Mouse (Mus musculus) intestine, embryonic 16.5 days (tissue): ENCODE measurements around the gene Nup210. TPM values are rescaled to one million over a fixed set of nuclear protein-coding genes. Genes with fewer than 3 reads are reported as not detected.

ENCODE experiments used
- ATAC-seq: fragments of 200-750 bp; cut with Nextera tagmentation; 2 replicates; pipeline ENCODE4 v1.8.0; 2017; ENCODE audit warnings: moderate TSS enrichment, moderate library complexity
- H3K27ac ChIP-seq: fragments of 300-500 bp; sonication (generic); 2 replicates; pipeline ENCODE4 v1.5.1; 2014; ENCODE audit warnings: mild to moderate bottlenecking, low read length
- H3K27me3 ChIP-seq: fragments of 300-500 bp; sonication (generic); replicated peaks from 2 replicates; pipeline ENCODE4 v1.6.1; 2014; ENCODE audit warnings: low read length, control low read depth, mixed read lengths; ENCODE audit not compliant: control insufficient read depth, insufficient read depth
- H3K36me3 ChIP-seq: fragments of 300-500 bp; sonication (generic); 2 replicates; pipeline ENCODE4 v1.6.1; 2014; ENCODE audit warnings: low read length, control low read depth; ENCODE audit not compliant: control insufficient read depth, insufficient read depth
- H3K4me1 ChIP-seq: fragments of 300-500 bp; sonication (generic); 2 replicates; pipeline ENCODE4 v1.6.1; 2014; ENCODE audit warnings: low read length, control low read depth, mixed read lengths; ENCODE audit not compliant: control insufficient read depth, insufficient read depth
- H3K4me2 ChIP-seq: fragments of 300-500 bp; sonication (generic); 2 replicates; pipeline ENCODE4 v1.6.1; 2014; ENCODE audit warnings: low read depth, low read length, control low read depth
- H3K4me3 ChIP-seq: fragments of 300-500 bp; sonication (generic); 2 replicates; pipeline ENCODE4 v1.5.1; 2014; ENCODE audit warnings: mild to moderate bottlenecking, low read length
- H3K9ac ChIP-seq: fragments of 300-500 bp; sonication (generic); 2 replicates; pipeline ENCODE4 v1.6.1; 2014; ENCODE audit warnings: low read depth, low read length
- H3K9me3 ChIP-seq: fragments of 300-500 bp; sonication (generic); 2 replicates; pipeline ENCODE4 v1.6.1; 2016; ENCODE audit warnings: low read length, control low read depth; ENCODE audit not compliant: control insufficient read depth
- WGBS: fragments of 180-500 bp; shearing (Covaris S2); extraction: QIAGEN DNeasy Blood & Tissue Kit; methylation state at CpG from one replicate; pipeline ENCODE4 v1.1.7; 2014; 5-methylcytosine and 5-hydroxymethylcytosine counted together
- polyA plus RNA-seq: library from polyadenylated mRNA; unstranded; fragments of >200 nt; fragmentation: Nextera tagmentation; extraction: Ambion mirVana; gene quantifications from 2 replicates; pipeline ENCODE4 v1.2.1, GENCODE M21; 2015

Nup210 gene
- polyA plus RNA-seq, 1 experiment from 2014 or later, result 13.7 TPM

DNA sequence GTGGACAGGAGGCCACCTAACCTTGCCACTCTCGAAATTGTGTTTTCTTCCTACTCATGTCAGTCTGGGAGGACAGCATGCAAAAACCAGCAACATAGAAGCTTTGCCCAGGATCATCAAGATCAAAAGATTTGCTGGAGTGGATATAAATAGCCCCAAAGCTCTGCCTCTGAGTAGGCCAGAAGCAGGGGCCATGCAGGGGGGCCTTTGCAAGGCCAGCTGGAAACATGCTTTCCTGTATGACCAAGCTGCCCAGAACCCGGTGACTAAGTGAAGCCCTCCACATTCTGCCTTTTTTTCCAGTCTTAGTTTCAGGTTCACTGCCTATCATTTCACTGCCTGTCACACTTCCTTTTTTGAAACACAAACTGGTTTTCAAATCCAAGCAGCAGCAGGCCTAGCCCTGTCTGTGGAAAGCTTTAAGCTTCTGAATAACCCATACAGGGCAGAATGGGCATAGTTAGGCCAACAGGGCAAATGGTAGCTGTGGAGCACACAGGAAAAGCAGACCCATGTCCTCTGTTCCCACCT is 147.2 kb downstream of the Nup210 start:
- H3K4me3 ChIP-seq, result no peak overlapping the region
- WGBS, result 28% methylated on average over 2 of the region's 2 CpGs
- H3K4me1 ChIP-seq, result peaks cover 3% of the 10 kb centered on the region; the same call in 1 of the 2 replicates
- no peaks in the 10 kb centered on the region for H3K27me3 ChIP-seq
- no peak overlapping the region for H3K4me2 ChIP-seq
- no peak overlapping the region for H3K9ac ChIP-seq
- H3K27ac ChIP-seq, result no peak overlapping the region
- no peak for ATAC-seq
- no peaks in the 10 kb centered on the region for H3K36me3 ChIP-seq
- no peaks in the 10 kb centered on the region for H3K9me3 ChIP-seq

Other genes starting within 250 kb of the Nup210 start
- 6.4 and 7.3 TPM in 2 replicates for gene Iqsec1, start 128.1 kb downstream of the Nup210 start, polyA plus RNA-seq
- 7.7 and 9.0 TPM in 2 replicates for gene Hdac11, start 39.8 kb upstream of the Nup210 start, polyA plus RNA-seq
- 43.6 and 51.0 TPM in 2 replicates for gene Fbln2, start 95.6 kb upstream of the Nup210 start, polyA plus RNA-seq